ENCODE assay signal across 24 mouse cellular contexts in genomic region chr6:34519087-34519486, GRCm38 (mm10). TPM values are rescaled to one million over a fixed set of nuclear protein-coding genes. Genes with fewer than 3 reads are reported as not detected.
DNase-seq lines count a peak whose midpoint lies in the region; ATAC-seq and TF ChIP-seq lines count a peak whose summit lies in the region.
"Had no signal": no experiment of that assay in that cellular context is flagged by ENCODE, and none has a peak within 500 bp of the region (broad histone marks: within the 10 kb centered on the region; RNA-seq: fewer than 3 reads in every experiment).

No protein-coding gene starts in this region.

- H3K36me3 ChIP-seq in heart, embryonic 10.5 days = no peaks in the 10 kb centered on the region
- H3K36me3 ChIP-seq in liver, embryonic 11.5 days (ENCODE audit: control insufficient read depth, insufficient read depth, low read length) = no peaks in the 10 kb centered on the region
- no peaks in the 10 kb centered on the region for H3K36me3 ChIP-seq in liver, postnatal 0 days (replicated peaks; ENCODE audit: insufficient read depth, low read length)
- H3K36me3 ChIP-seq in hindbrain, embryonic 13.5 days = no peaks in the 10 kb centered on the region
- H3K36me3 ChIP-seq: embryonic facial prominence, embryonic 15.5 days; heart, embryonic 15.5 days; hindbrain, embryonic 15.5 days; limb, embryonic 15.5 days; midbrain, embryonic 12.5 days had no signal

- peak; percentile 28; the same call in 1 of the 2 replicates for ATAC-seq in erythroblast, adult 5-6 weeks (replicated peaks; ENCODE audit: low FRiP score, poor library complexity, severe bottlenecking)
- peak; percentile 69 for ATAC-seq in liver, embryonic 11.5 days (replicated peaks; ENCODE audit: low FRiP score)
- ATAC-seq in liver, postnatal 0 days = peak; percentile 24; the same call in 1 of the 2 replicates
- ATAC-seq in hindbrain, embryonic 13.5 days (ENCODE audit: low FRiP score) = no peak

- TF ChIP-seq CTCF in liver, postnatal 0 days (IDR thresholded peaks at IDR 0.05; ENCODE audit: low read depth) = no peak

- no peak for DNase-seq in heart, embryonic 10.5 days (ENCODE audit: low spot score)
- no peak for DNase-seq in heart, postnatal 25 days (ENCODE audit: low spot score)
- DNase-seq in liver, embryonic 11.5 days (ENCODE audit: low spot score) = no peak
- DNase-seq in liver, postnatal 0 days = no peak
- no peak for DNase-seq in yolk sac, embryonic 10.5 days (ENCODE audit: low spot score)
- DNase-seq in kidney, postnatal 4 days = no peak
- DNase-seq: adrenal gland, adult 2 months; cerebellum, adult 18-20 months; cerebellum, postnatal 36 days; gastrocnemius, postnatal 25 days; heart, adult 18-20 months; heart, postnatal 4 days; kidney, adult 2 months; kidney, postnatal 25 days; right cerebral cortex, postnatal 14 days; thymus, postnatal 36 days had no signal

- no peak overlapping the region for H3K4me3 ChIP-seq in heart, embryonic 10.5 days
- no peak overlapping the region for H3K4me3 ChIP-seq in liver, embryonic 11.5 days (ENCODE audit: low read depth, low read length)
- H3K4me3 ChIP-seq in liver, postnatal 0 days (ENCODE audit: low read depth, low read length) = no peak overlapping the region
- no peak overlapping the region for H3K4me3 ChIP-seq in hindbrain, embryonic 13.5 days
- H3K4me3 ChIP-seq: embryonic facial prominence, embryonic 15.5 days; heart, embryonic 15.5 days; hindbrain, embryonic 15.5 days; limb, embryonic 15.5 days; midbrain, embryonic 12.5 days had no signal

- TF ChIP-seq EP300 in liver, postnatal 0 days (IDR thresholded peaks at IDR 0.05; ENCODE audit: low read depth) = peak; percentile 61; the same call in 1 of the 2 replicates

- 0 out of 2 replicates have a peak overlapping the region, but pooled peaks have one; percentile 18 for H3K4me2 ChIP-seq in liver, embryonic 11.5 days
- H3K4me2 ChIP-seq in liver, postnatal 0 days (ENCODE audit: low read depth, low read length) = no peak overlapping the region
- no peak overlapping the region for H3K4me2 ChIP-seq in hindbrain, embryonic 13.5 days
- H3K4me2 ChIP-seq: embryonic facial prominence, embryonic 15.5 days; heart, embryonic 15.5 days; hindbrain, embryonic 15.5 days; limb, embryonic 15.5 days; midbrain, embryonic 12.5 days had no signal

- intact Hi-C loops in heart, postnatal 25 days (cut with DNase I) = no loop called here

- 0 out of 2 replicates have a peak overlapping the region, but pooled peaks have one; percentile 13 for H3K9ac ChIP-seq in liver, embryonic 11.5 days (ENCODE audit: low read depth, low read length)
- H3K9ac ChIP-seq in liver, postnatal 0 days (replicated peaks) = no peak overlapping the region
- no peak overlapping the region for H3K9ac ChIP-seq in hindbrain, embryonic 13.5 days
- H3K9ac ChIP-seq: embryonic facial prominence, embryonic 15.5 days; heart, embryonic 15.5 days; hindbrain, embryonic 15.5 days; limb, embryonic 15.5 days; midbrain, embryonic 12.5 days had no signal

- no peaks in the 10 kb centered on the region for H3K9me3 ChIP-seq in heart, embryonic 10.5 days
- no peaks in the 10 kb centered on the region for H3K9me3 ChIP-seq in liver, embryonic 11.5 days (ENCODE audit: control insufficient read depth, low read length)
- H3K9me3 ChIP-seq in liver, postnatal 0 days (ENCODE audit: low read length) = no peaks in the 10 kb centered on the region
- H3K9me3 ChIP-seq in hindbrain, embryonic 13.5 days = no peaks in the 10 kb centered on the region
- H3K9me3 ChIP-seq: embryonic facial prominence, embryonic 15.5 days; heart, embryonic 15.5 days; hindbrain, embryonic 15.5 days; limb, embryonic 15.5 days; midbrain, embryonic 12.5 days had no signal

- 74% methylated on average over 1 of the region's 1 CpGs for WGBS in heart, embryonic 10.5 days
- WGBS in liver, embryonic 11.5 days = 68% methylated on average over 1 of the region's 1 CpGs
- WGBS in liver, postnatal 0 days (ENCODE audit: insufficient replicate concordance) = 57% methylated on average over 1 of the region's 1 CpGs
- WGBS in hindbrain, embryonic 13.5 days = 81% methylated on average over 1 of the region's 1 CpGs

- H3K4me1 ChIP-seq in heart, embryonic 10.5 days = peaks cover 15% of the 10 kb centered on the region
- H3K4me1 ChIP-seq in liver, embryonic 11.5 days (replicated peaks; ENCODE audit: control insufficient read depth, insufficient read depth, low read length) = peaks cover 34% of the 10 kb centered on the region
- peaks cover 13% of the 10 kb centered on the region for H3K4me1 ChIP-seq in liver, postnatal 0 days (ENCODE audit: insufficient read depth)
- no peaks in the 10 kb centered on the region for H3K4me1 ChIP-seq in hindbrain, embryonic 13.5 days (replicated peaks)
- H3K4me1 ChIP-seq: midbrain, embryonic 12.5 days had no signal

- H3K27me3 ChIP-seq in heart, embryonic 10.5 days (ENCODE audit: insufficient read depth, poor library complexity, severe bottlenecking) = no peaks in the 10 kb centered on the region
- no peaks in the 10 kb centered on the region for H3K27me3 ChIP-seq in liver, embryonic 11.5 days (replicated peaks; ENCODE audit: control insufficient read depth, insufficient read depth, low read length)
- no peaks in the 10 kb centered on the region for H3K27me3 ChIP-seq in liver, postnatal 0 days (ENCODE audit: insufficient read depth, low read length)
- no peaks in the 10 kb centered on the region for H3K27me3 ChIP-seq in hindbrain, embryonic 13.5 days
- H3K27me3 ChIP-seq: embryonic facial prominence, embryonic 15.5 days; heart, embryonic 15.5 days; hindbrain, embryonic 15.5 days; limb, embryonic 15.5 days; midbrain, embryonic 12.5 days had no signal

- H3K27ac ChIP-seq in heart, embryonic 10.5 days = peak overlapping the region; percentile 80
- H3K27ac ChIP-seq in liver, embryonic 11.5 days (ENCODE audit: low read depth, low read length) = peak overlapping the region; percentile 89
- H3K27ac ChIP-seq in liver, postnatal 0 days (ENCODE audit: low read depth) = no peak overlapping the region
- H3K27ac ChIP-seq in hindbrain, embryonic 13.5 days = no peak overlapping the region
- H3K27ac ChIP-seq: embryonic facial prominence, embryonic 15.5 days; heart, embryonic 15.5 days; hindbrain, embryonic 15.5 days; limb, embryonic 15.5 days; macrophage; midbrain, embryonic 12.5 days had no signal

RNA-seq across cellular contexts. Expression of gene Bpgm, which starts 43.1 kb away (rescaled TPM):
- polyA plus RNA-seq in heart, embryonic 10.5 days (2016; fragmentation: Nextera tagmentation; extraction: Ambion mirVana) = 54.3 and 59.3 TPM in 2 replicates
- 100 to 1,000 TPM in 1 of 2 experiments, 10 to 100 TPM in 1; 63.5 to 103 TPM for total RNA-seq in heart, postnatal 25 days (2021)
- total RNA-seq in erythroblast, adult 5-6 weeks (2015; ENCODE audit: low replicate concordance) = 601 and 720 TPM in 2 replicates
- 1,621 and 2,086 TPM in 2 replicates for total RNA-seq in erythroblast, adult 5-6 weeks (2017; ENCODE audit: low replicate concordance)
- 38.1 and 43.4 TPM in 2 replicates for polyA plus RNA-seq in liver, embryonic 11.5 days (2014; fragmentation: Nextera tagmentation; extraction: Ambion mirVana)
- 85.5 and 88.8 TPM in 2 replicates for polyA plus RNA-seq in liver, postnatal 0 days (2015; fragmentation: Nextera tagmentation; extraction: Ambion mirVana)
- 88.0 and 90.9 TPM in 2 replicates for polyA plus RNA-seq in hindbrain, embryonic 13.5 days (2015; fragmentation: Nextera tagmentation; extraction: Ambion mirVana)

Comparison
In these comparisons a context has a peak if more than half of its experiments do, and no peak if none do; other contexts are left out.
1. H3K27ac ChIP-seq: peak in heart, embryonic 10.5 days (single experiment) and liver, embryonic 11.5 days (single experiment); none in liver, postnatal 0 days (single experiment) and hindbrain, embryonic 13.5 days (single experiment).